Mouse (Mus musculus): ENCODE measurements around the gene Trim66.
A peak's percentile ranks its signal among the peaks of the same experiment; 100 is the strongest.

Trim66 gene

DNA sequence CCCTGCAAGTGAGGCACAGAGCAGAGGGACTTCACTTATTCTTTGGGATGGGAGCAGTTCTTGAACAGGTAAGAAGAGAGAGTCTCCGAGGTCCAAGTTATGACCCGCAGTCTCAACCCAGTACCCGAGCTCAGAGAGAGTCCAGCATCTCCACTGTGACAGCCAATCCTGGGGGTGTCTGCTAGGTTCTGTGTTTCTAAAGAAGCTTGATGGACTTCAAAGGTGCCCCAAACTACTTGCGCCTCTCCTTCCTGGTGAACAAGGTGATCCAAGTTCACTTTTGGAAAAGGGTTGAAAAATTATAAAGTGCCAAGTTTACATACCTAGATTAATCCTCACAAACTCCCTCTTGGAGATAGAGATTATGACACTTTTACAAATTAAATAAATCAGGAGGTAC is at the start of gene Trim66:
TSS of gene Trim66 (minus strand) at position 101 of the 400 bp plus-strand sequence.
- no peak for DNase-seq (ENCODE audit: low read depth)

DNA sequence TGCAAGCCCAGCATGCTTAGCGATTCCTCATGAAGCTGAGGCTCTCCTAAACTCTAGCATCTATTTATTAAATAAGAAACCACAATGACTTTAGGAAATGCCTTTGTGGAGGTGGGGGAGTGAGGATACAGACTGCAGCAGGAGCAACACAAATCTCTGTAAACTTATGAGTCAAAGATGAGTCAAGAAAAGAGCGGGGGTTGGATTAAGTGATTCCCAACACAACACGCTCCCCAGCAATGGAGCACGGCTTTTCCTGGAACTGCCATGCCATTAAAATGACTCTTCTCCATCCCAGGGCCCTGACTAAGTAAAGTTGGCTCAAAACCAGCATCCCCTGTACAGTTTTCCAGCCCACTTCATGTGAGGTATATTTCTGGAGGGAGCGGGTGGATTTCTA is 38.8 kb upstream of the Trim66 start:
- DNase-seq (ENCODE audit: low read depth), result peak; percentile 73

DNA sequence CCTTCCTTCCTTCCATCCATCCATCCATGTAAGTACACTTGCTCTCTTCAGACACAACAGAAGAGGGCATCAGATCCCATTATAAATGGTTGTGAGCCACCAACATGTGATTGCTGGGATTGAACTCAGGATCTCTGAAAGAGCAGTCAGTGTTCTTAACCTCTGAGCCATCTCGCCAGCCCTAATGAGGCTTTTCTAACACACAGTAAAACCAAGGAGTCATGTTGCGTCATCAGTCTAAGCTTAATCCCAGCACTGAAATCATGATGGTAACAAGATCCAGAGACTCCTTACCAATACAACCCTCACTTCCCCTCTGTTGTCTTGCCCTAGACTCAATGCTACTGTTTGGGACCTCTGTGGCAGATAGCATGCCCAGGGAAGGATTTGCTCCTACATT is 38.3 kb upstream of the Trim66 start:
- DNase-seq (ENCODE audit: low read depth), result no peak

DNA sequence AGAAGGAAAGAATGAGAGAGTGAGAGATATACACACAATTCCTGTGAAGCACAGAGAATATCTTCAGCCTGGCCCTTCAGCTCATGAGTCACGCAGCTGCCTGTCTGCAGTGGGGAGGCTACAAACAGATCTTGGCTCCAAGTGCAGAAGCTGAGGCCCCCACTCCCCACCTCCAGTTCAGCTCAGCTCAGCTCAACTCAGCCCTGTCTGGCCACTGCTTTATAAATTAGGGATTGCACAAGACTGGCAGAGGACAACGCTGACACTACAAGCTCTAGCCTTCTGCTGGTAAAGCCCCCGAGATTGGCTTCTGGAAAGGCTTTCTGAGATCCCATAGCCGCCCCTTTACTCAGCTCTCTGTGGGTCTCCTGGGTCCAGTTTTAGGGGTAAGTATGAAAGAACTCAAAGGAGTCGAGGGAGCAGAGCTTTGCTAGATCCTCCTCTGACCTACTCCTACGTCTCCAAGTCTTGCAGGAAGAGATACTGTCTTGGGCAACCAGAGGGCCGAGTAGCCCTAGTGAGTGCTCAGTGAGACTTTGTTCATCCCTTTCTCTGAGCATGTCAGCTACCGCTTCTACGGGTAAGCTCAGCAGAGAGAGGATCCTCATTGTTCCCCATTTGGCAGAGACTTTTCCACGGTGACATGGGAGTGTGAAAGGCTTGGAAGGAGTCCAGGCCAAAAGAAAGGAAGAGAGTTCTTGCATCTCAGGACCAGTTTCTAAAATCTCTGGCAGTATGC is 37.5 kb upstream of the Trim66 start:
- no peak for DNase-seq (ENCODE audit: low read depth)

- DNase-seq (ENCODE audit: low read depth), result no peak
These were observed 36.9 kb upstream of the Trim66 start for GRCm38 (mm10) chr7:109544792-109545191.

DNA sequence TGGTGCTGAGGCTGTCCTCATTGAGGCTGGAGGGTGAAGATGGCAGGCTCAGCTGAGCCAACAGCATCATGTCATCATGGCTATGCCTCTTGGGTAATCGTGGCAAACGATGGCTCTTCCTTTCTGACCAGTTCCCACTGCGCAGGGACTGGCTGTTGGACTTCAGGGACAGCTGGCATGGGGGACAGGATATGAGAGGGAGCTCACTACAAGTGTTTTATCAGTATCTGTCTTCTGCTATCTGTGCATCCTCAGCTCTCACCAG is 34.4 kb upstream of the Trim66 start:
- no peak for DNase-seq (ENCODE audit: low read depth)

DNA sequence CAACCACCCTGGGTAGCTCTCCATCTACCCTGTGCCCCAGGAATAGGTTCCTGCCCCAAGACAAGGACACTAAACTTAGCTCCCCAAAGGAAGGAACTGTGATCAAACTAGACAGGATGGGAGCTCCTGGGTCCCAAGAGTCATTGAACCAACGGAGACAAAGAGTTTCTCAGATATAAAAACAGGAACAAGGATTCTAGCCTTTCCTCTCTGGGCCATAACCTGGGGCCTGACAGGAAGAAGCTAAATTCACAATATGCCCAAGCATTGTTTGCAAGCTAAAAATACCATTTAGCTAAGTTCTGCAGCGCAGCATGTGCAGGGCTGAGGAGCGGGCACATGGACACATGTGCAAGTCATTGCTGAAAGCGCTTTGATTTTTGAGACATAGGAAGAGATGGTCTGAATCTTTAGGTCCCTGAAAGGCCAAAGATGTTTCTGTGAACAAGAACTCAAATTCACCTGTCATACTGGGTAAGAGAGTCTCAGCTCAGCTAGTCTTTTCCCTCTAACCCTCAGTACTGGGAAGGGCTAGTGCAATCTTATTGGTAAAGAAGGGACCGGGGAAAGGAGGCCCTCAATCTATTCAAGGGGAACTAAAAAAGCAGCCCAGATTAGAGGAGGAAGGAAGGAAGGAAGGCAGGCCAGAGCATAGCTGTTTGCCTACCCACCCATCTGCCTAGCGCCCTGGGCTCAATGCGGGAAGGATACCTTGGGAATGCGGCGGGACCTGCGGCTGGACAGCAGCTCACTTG is 33.9 kb upstream of the Trim66 start:
- no peak for DNase-seq (ENCODE audit: low read depth)

DNA sequence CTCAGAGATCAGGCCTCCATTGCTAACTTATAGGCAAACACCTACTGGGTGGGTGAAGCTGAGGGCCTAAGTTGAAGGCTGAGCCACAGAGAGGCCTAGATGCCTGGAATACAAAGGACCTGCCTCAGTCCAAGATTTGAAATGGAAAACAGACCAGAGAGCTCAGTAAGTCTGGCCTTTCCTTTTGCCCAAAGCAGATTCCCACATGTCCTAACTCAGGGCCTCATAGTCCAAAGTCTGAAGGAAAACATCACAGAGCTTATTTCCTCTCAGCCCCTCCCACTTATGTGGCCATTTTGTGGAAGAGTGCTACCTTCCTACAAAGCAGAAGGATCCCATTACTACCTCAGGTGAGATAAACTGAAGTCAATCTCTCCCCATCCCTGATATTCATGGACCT is 33.0 kb upstream of the Trim66 start:
- DNase-seq (ENCODE audit: low read depth), result no peak

- peak; percentile 46 for DNase-seq (ENCODE audit: low read depth)
These were observed 28.6 kb upstream of the Trim66 start for GRCm38 (mm10) chr7:109536451-109536946.

- DNase-seq (ENCODE audit: low read depth), result no peak
These were observed 27.0 kb upstream of the Trim66 start for GRCm38 (mm10) chr7:109534921-109535320.

GRCm38 (mm10) chr7:109533888-109534287 is 26.0 kb upstream of the Trim66 start:
- DNase-seq (ENCODE audit: low read depth), result no peak

GRCm38 (mm10) chr7:109533129-109533528 is 25.2 kb upstream of the Trim66 start:
- DNase-seq (ENCODE audit: low read depth), result no peak

- DNase-seq (ENCODE audit: low read depth), result no peak
These were observed 24.8 kb upstream of the Trim66 start for GRCm38 (mm10) chr7:109532691-109533090.

GRCm38 (mm10) chr7:109531501-109531900 is 23.6 kb upstream of the Trim66 start:
- DNase-seq (ENCODE audit: low read depth), result no peak

GRCm38 (mm10) chr7:109529741-109530140 is 21.8 kb upstream of the Trim66 start:
- DNase-seq (ENCODE audit: low read depth), result no peak

GRCm38 (mm10) chr7:109528356-109528755 is 20.4 kb upstream of the Trim66 start:
- DNase-seq (ENCODE audit: low read depth), result no peak

GRCm38 (mm10) chr7:109527536-109527935 is 19.6 kb upstream of the Trim66 start:
- DNase-seq (ENCODE audit: low read depth), result no peak

DNA sequence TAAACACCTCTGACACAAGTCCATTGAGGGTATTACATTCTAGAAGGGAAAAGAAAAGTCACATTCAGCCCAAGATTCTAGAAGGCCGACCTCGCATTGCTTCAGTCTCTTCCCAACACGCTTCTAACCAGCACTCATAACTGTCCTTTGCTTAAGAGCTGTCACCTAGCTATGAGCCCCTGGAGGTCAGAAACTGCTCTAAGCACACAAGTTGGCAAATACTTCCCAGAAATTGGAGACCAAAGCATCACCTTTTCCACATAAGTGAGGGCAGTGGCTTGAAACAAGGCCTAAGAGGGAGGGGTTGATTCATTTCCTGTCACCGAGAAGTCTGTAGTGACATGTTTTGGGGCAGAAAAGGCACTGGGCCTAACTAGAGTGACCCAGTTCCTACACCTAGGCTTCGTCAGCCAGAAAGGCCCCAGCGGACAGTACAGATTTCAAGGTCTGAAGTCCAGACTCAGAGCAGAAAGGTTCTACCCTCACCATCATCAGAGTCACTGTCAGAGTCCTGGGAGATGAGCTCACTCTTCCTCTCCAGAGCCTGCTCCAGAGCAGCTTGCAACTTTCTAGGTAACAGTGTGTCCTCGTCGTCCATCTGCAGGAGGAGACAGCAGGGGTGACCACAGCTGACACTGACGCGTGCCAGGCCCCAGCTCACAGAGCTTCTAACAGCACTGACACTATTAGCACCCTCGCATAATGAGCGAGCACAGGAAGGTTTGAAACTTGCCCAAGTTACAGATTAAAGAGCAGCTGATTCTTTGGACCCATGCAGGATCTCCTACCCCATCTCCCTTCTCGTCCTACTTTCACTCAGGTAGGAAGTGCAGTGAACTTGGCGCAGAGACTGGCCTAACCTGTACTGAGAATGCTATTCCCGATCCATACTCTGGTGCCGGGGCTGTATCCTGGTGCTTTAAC is 18.1 kb upstream of the Trim66 start:
- no peak for DNase-seq (ENCODE audit: low read depth)

- no peak for DNase-seq (ENCODE audit: low read depth)
These were observed 16.8 kb upstream of the Trim66 start for GRCm38 (mm10) chr7:109524763-109525162.

- no peak for DNase-seq (ENCODE audit: low read depth)
These were observed 16.5 kb upstream of the Trim66 start for GRCm38 (mm10) chr7:109524442-109524744.

GRCm38 (mm10) chr7:109523741-109524441 is 16.0 kb upstream of the Trim66 start:
- no peak for DNase-seq (ENCODE audit: low read depth)

GRCm38 (mm10) chr7:109523304-109523703 is 15.4 kb upstream of the Trim66 start:
- DNase-seq (ENCODE audit: low read depth), result no peak
